Mouse (Mus musculus) bone marrow macrophage, adult 2 months (primary cell): ENCODE data around the gene Rnf121.

Experiments
- CTCF ChIP-seq: IDR thresholded peaks from 2 replicates; pipeline ENCODE4 v1.5.1; 2012; ENCODE audit warnings: low read depth, mild to moderate bottlenecking, low read length, moderate library complexity
- POLR2A ChIP-seq: IDR thresholded peaks from 2 replicates; pipeline ENCODE4 v1.6.1; 2012; ENCODE audit warnings: mild to moderate bottlenecking, low read depth, low read length, borderline replicate concordance

- TF ChIP-seq POLR2A, result no peak
- TF ChIP-seq CTCF, result no peak
Measured at GRCm38 (mm10) chr7:102078517-102078916, 13.2 kb upstream of the Rnf121 start.
